Mouse (Mus musculus) ES-E14 (cell line): ENCODE data around the gene Tff3.

Experiments used
- HCFC1 ChIP-seq: IDR thresholded peaks from 2 replicates; pipeline ENCODE4 v1.6.1; 2012; ENCODE audit warnings: low read length, inconsistent platforms, borderline replicate concordance; ENCODE audit not compliant: insufficient read depth
- ZNF384 ChIP-seq: IDR thresholded peaks from 2 replicates; pipeline ENCODE4 v1.6.1; 2012; ENCODE audit warnings: low read depth, low read length, inconsistent platforms

DNA sequence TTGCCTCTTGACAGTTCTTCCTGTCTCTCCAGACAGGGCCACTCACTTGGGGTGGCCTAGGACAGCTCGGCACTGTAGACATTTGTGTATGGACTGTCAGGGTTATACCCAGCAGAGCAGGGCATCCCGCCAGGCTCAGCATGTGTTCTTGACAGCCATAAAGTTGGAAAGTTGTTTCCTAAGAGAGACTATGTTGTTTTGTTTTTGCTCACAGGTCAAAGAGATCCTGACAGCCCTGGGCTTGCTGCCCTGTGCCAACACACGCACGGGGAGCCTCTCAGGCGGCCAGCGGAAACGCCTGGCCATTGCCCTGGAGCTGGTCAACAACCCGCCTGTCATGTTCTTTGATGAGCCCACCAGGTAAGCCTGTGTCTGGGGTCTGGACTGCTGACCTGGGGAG, 25.6 kb downstream of the Tff3 start:
- no peak for TF ChIP-seq ZNF384
- TF ChIP-seq HCFC1 = no peak
